Mouse (Mus musculus) stomach, embryonic 16.5 days (tissue): ENCODE measurements around the gene Gpr150. TPM values are rescaled to one million over a fixed set of nuclear protein-coding genes. Genes with fewer than 3 reads are reported as not detected.

Experiments used
- ATAC-seq: fragments of 200-750 bp; cut with Nextera tagmentation; 2 replicates; pipeline ENCODE4 v1.8.0; 2017; ENCODE audit warnings: moderate number of reproducible peaks, moderate TSS enrichment; ENCODE audit not compliant: insufficient read depth, low FRiP score
- H3K27ac ChIP-seq: fragments of 300-500 bp; sonication (generic); 2 replicates; pipeline ENCODE4 v1.5.1; 2014; ENCODE audit warnings: low read length
- H3K27me3 ChIP-seq: fragments of 300-500 bp; sonication (generic); 2 replicates; pipeline ENCODE4 v1.6.1; 2014; ENCODE audit warnings: low read length, control low read depth, mixed read lengths; ENCODE audit not compliant: control insufficient read depth, insufficient read depth
- H3K36me3 ChIP-seq: fragments of 300-500 bp; sonication (generic); 2 replicates; pipeline ENCODE4 v1.6.1; 2014; ENCODE audit warnings: low read length; ENCODE audit not compliant: control insufficient read depth, insufficient read depth
- H3K4me1 ChIP-seq: fragments of 300-500 bp; sonication (generic); 2 replicates; pipeline ENCODE4 v1.6.1; 2014; ENCODE audit warnings: low read length, control low read depth, mixed read lengths; ENCODE audit not compliant: control insufficient read depth, insufficient read depth
- H3K4me2 ChIP-seq: fragments of 300-500 bp; sonication (generic); 2 replicates; pipeline ENCODE4 v1.6.1; 2014; ENCODE audit warnings: low read depth, low read length, mixed read lengths
- H3K4me3 ChIP-seq: fragments of 300-500 bp; sonication (generic); replicated peaks from 2 replicates; pipeline ENCODE4 v1.5.1; 2014; ENCODE audit warnings: mild to moderate bottlenecking, low read length
- H3K9ac ChIP-seq: fragments of 300-500 bp; sonication (generic); 2 replicates; pipeline ENCODE4 v1.6.1; 2014; ENCODE audit warnings: low read length
- H3K9me3 ChIP-seq: fragments of 300-500 bp; sonication (generic); replicated peaks from 2 replicates; pipeline ENCODE4 v1.6.1; 2016; ENCODE audit warnings: low read length, control low read depth; ENCODE audit not compliant: control insufficient read depth
- WGBS: fragments of 180-500 bp; shearing (Covaris S2); extraction: QIAGEN DNeasy Blood & Tissue Kit; methylation state at CpG from one replicate; pipeline ENCODE4 v1.1.7; 2014; 5-methylcytosine and 5-hydroxymethylcytosine counted together
- polyA plus RNA-seq: library from polyadenylated mRNA; unstranded; fragments of >200 nt; fragmentation: Nextera tagmentation; extraction: Ambion mirVana; gene quantifications from 2 replicates; pipeline ENCODE4 v1.2.1, GENCODE M21; 2015

Gene Gpr150
- 0.12 and 0.47 TPM in 2 replicates for polyA plus RNA-seq

DNA sequence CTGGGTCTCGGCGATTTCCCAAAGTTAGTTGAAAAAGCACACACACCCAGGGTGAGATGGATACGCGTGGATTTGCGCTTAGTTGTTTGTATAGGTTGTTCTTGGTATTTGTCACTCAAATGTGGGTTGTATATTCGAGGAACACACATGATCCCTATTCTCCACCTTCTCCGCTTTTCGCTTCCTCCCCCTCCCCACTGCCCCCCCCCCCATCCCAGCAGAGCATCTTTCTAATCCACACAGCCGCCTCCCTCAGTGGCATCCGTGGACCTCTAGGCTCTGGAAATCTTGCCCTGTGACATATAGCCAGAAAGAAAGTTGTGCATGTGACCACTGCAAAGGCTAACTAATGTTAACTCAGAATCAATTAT lies at the start of gene Gpr150:
Gpr150 (minus strand) TSS at position 101 of the 371 bp plus-strand sequence.
- peaks cover 13% of the 10 kb centered on the region for H3K4me1 ChIP-seq
- H3K4me3 ChIP-seq, result peak within 1 kb of the TSS; percentile 54
- peak within 1 kb of the TSS; percentile 93 for H3K4me2 ChIP-seq
- no peaks in the 10 kb centered on the region for H3K36me3 ChIP-seq
- no peaks in the 10 kb centered on the region for H3K9me3 ChIP-seq
- H3K27ac ChIP-seq, result no peak within 1 kb of the TSS
- peak within 1 kb of the TSS; percentile 56 for H3K9ac ChIP-seq
- ATAC-seq, result no peak
- peaks cover 41% of the 10 kb centered on the region for H3K27me3 ChIP-seq
- 14% methylated on average over 10 of the region's 10 CpGs for WGBS

DNA sequence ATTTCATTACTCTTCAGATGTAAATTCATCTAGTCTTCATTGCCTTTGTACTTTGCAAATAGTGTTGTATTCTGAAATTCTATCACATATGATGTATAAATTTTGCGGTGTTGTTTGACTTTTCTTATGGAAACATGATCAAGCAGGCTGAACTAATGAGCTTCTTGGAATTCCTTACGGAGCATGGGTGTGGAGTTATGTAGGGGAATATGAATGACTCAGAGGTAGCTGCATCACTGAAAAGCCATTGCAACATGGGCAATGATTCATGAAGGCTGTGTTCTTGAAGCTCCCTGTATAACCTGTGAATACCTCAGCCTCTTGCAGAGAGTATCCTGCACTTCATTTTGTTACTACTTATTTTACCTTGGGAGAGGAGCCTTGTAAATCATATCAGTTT lies 45.2 kb upstream of the Gpr150 start:
- Histone ChIP-seq H3K4me2 (no peak overlapping the region), H3K9ac (no peak overlapping the region), H3K36me3 (no peaks in the 10 kb centered on the region), H3K27ac (no peak overlapping the region), H3K4me1 (peaks cover 3% of the 10 kb centered on the region; the same call in 1 of the 2 replicates), H3K4me3 (no peak overlapping the region), H3K27me3 (no peaks in the 10 kb centered on the region), H3K9me3 (no peaks in the 10 kb centered on the region)
- ATAC-seq, result no peak
- 89% methylated on average over 2 of the region's 2 CpGs for WGBS

DNA sequence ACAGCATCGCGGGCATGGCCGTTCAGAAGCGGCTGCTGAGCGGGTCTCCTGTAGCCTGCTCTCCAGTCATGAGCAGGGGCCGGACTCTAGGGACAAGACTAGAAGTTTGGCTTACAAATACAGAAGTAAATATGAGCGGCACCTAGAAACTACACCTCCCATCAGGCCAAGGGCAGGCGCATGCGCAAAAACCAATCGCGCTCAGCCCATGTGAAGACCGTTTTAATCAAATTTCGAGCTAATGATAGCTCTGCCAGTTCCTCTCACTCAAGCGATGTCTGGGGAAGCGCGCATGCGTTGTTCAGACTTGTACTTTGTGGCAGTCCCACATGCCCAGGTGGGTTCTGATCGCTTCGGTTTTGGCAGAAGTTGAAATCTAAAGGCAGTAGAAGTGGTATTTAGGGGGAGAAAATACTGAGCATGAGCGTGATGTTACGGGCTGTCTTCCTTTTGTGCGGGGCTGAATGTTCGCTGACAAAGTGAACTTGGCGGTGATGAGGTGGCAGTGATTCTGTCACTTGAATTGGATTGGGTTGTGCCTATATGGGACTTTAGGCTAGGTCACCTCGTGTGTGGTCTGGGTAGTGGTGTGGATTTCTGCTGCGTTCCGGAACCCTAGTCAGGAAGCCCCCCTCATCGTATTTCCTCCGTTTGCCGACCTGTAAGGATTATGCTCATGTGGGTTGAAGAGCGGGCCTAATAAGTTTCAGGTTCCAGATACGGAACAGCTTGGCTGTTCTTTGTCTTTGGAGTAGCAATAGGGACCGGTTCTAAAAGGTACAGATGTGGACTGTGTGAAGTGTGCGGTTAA lies 41.9 kb upstream of the Gpr150 start, which contains the start of the genes Arsk and Ttc37:
Arsk (minus strand) TSS at position 168 of the 811 bp plus-strand sequence.
Ttc37 (plus strand) TSS at position 242 of the 811 bp plus-strand sequence.
- peak within 1 kb of the TSS; percentile 77 for H3K27ac ChIP-seq
- peak; percentile 98 for ATAC-seq
- WGBS, result under 1% methylated on average over 34 of the region's 34 CpGs

DNA sequence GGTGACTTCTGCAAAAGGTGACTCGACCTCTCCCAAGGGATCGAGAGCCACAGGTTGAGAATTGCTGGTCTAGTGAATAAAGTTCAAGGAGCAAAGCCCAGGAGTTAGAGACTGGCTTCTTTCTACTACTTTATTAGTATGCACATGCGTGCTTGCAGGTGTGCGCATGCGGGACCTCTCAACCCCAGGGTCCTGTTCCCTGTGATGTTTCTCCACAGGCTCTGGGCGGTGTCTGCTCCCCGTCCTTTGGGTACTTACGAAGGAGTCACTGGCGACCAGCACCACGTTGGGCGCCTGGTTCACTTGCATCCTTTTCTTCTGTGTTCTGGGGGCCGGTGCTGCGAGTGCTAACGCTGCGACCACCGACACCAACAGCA lies 41.3 kb upstream of the Gpr150 start:
- H3K4me1 ChIP-seq, result peaks cover 3% of the 10 kb centered on the region; the same call in 1 of the 2 replicates
- 3% methylated on average over 16 of the region's 16 CpGs for WGBS
- peak overlapping the region; percentile 64 for H3K9ac ChIP-seq
- peak overlapping the region; percentile 88 for H3K4me3 ChIP-seq
- peak; percentile 71 for ATAC-seq
- no peaks in the 10 kb centered on the region for H3K9me3 ChIP-seq
- H3K36me3 ChIP-seq, result no peaks in the 10 kb centered on the region
- peak overlapping the region; percentile 49 for H3K4me2 ChIP-seq
- no peaks in the 10 kb centered on the region for H3K27me3 ChIP-seq
- H3K27ac ChIP-seq, result peak overlapping the region; percentile 77

More for the DNA sequence above, 41.9 kb upstream of the Gpr150 start, which contains the start of the genes Arsk and Ttc37:
- peaks cover 3% of the 10 kb centered on the region; the same call in 1 of the 2 replicates for H3K4me1 ChIP-seq
- H3K27me3 ChIP-seq, result no peaks in the 10 kb centered on the region
- H3K4me3 ChIP-seq, result peak within 1 kb of the TSS; percentile 88
- H3K9ac ChIP-seq, result peak within 1 kb of the TSS; percentile 84
- H3K4me2 ChIP-seq, result peak within 1 kb of the TSS; percentile 70
- H3K9me3 ChIP-seq, result no peaks in the 10 kb centered on the region
- H3K36me3 ChIP-seq, result no peaks in the 10 kb centered on the region

- Histone ChIP-seq H3K9ac (no peak overlapping the region), H3K4me2 (no peak overlapping the region), H3K9me3 (no peaks in the 10 kb centered on the region), H3K4me1 (no peaks in the 10 kb centered on the region), H3K27me3 (no peaks in the 10 kb centered on the region), H3K27ac (no peak overlapping the region), H3K36me3 (no peaks in the 10 kb centered on the region), H3K4me3 (no peak overlapping the region)
- ATAC-seq, result no peak
- 80% methylated on average over 1 of the region's 1 CpGs for WGBS
Observed at GRCm38 (mm10) chr13:76074323-76074722, 17.5 kb upstream of the Gpr150 start.

DNA sequence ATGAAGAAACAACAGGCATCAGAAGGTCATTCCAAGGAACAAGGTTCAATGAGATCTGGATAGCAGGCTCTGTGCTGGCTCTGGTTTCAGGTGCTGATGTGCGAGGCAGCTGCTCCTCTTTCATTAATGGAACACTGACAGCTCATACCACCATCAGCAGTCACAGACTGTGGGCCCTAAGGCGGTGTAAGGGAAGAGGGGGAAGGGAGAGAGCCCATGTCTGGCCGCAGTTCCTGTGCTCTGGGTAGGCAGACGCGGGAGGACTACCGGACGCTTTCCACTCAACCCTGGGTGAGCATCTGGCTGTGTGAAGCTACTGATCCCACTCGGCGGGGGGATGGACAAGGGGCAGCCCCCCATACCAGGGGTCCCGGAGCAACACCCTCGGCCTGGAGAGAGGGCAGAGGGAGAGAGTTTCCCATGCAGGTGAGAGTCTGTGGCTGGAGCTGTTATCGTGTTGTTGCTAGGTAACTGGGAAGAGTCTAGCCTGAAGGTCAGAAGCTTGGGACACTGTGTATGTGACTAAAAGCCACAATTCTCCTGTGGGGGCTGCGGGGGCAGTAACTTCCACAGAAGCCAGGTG lies 7.7 kb upstream of the Gpr150 start:
- H3K4me3 ChIP-seq, result no peak overlapping the region
- H3K9me3 ChIP-seq, result no peaks in the 10 kb centered on the region
- no peak overlapping the region for H3K9ac ChIP-seq
- 78% methylated on average over 13 of the region's 13 CpGs for WGBS
- no peak overlapping the region for H3K4me2 ChIP-seq
- no peak overlapping the region for H3K27ac ChIP-seq
- no peaks in the 10 kb centered on the region for H3K27me3 ChIP-seq
- ATAC-seq, result no peak
- no peaks in the 10 kb centered on the region for H3K4me1 ChIP-seq
- H3K36me3 ChIP-seq, result peaks cover 3% of the 10 kb centered on the region; the same call in 1 of the 2 replicates

DNA sequence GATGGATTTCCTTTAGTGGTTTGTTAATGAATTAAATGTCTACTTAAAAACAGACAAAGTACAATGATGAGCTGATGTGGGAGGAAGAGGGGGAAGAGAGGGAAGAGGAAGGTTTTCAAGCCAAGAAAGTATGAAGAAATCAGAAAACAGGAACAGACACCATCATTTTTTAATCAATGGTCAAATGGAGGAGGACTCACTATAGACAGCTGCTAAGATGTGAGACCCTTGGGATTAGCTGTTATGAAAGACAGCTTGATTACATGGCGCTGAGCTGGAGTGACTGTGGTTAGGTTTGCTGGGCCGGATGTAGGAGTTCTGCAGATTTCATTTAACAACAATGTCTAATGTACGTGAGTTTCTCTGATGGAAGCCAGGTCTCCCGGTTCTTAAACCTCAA lies 6.8 kb upstream of the Gpr150 start:
- no peak overlapping the region for H3K9ac ChIP-seq
- no peak overlapping the region for H3K4me2 ChIP-seq
- H3K9me3 ChIP-seq, result no peaks in the 10 kb centered on the region
- H3K27me3 ChIP-seq, result no peaks in the 10 kb centered on the region
- peaks cover 3% of the 10 kb centered on the region; the same call in 1 of the 2 replicates for H3K36me3 ChIP-seq
- no peak overlapping the region for H3K4me3 ChIP-seq
- H3K4me1 ChIP-seq, result no peaks in the 10 kb centered on the region
- no peak for ATAC-seq
- 87% methylated on average over 4 of the region's 4 CpGs for WGBS
- no peak overlapping the region for H3K27ac ChIP-seq

GRCm38 (mm10) chr13:76062569-76062968 lies 5.8 kb upstream of the Gpr150 start:
- H3K27me3 ChIP-seq, result peaks cover 5% of the 10 kb centered on the region; the same call in 1 of the 2 replicates

GRCm38 (mm10) chr13:76062126-76062525 lies 5.3 kb upstream of the Gpr150 start:
- no peak for ATAC-seq
- 83% methylated on average over 3 of the region's 3 CpGs for WGBS
- H3K4me1 ChIP-seq, result no peaks in the 10 kb centered on the region

More at GRCm38 (mm10) chr13:76062569-76062968, 5.8 kb upstream of the Gpr150 start:
- 91% methylated on average over 3 of the region's 3 CpGs for WGBS
- Histone ChIP-seq H3K4me3 (no peak overlapping the region), H3K9me3 (no peaks in the 10 kb centered on the region), H3K4me1 (no peaks in the 10 kb centered on the region), H3K9ac (no peak overlapping the region), H3K36me3 (peaks cover 3% of the 10 kb centered on the region; the same call in 1 of the 2 replicates), H3K27ac (no peak overlapping the region), H3K4me2 (no peak overlapping the region)
- no peak for ATAC-seq

More at GRCm38 (mm10) chr13:76062126-76062525, 5.3 kb upstream of the Gpr150 start:
- Histone ChIP-seq H3K36me3 (peaks cover 3% of the 10 kb centered on the region; the same call in 1 of the 2 replicates), H3K27ac (no peak overlapping the region), H3K4me3 (no peak overlapping the region), H3K9ac (no peak overlapping the region), H3K9me3 (no peaks in the 10 kb centered on the region), H3K27me3 (peaks cover 9% of the 10 kb centered on the region; the same call in 1 of the 2 replicates), H3K4me2 (no peak overlapping the region)
